Mouse (Mus musculus) cortical plate, adult 2 months (tissue): ENCODE data around the gene Pyroxd2.

ENCODE experiments used
- CTCF ChIP-seq: fragments of 200-500 bp; IDR thresholded peaks from 2 replicates; pipeline ENCODE4 v1.5.1; 2011; ENCODE audit warnings: mild to moderate bottlenecking, control low read depth, low read length; ENCODE audit not compliant: insufficient read depth; ENCODE audit errors: extremely low read depth
- POLR2A ChIP-seq: fragments of 200-500 bp; IDR thresholded peaks from 2 replicates; pipeline ENCODE4 v1.6.1; 2011; ENCODE audit warnings: mild to moderate bottlenecking, low read length, control low read depth; ENCODE audit not compliant: insufficient read depth; ENCODE audit errors: extremely low read depth

DNA sequence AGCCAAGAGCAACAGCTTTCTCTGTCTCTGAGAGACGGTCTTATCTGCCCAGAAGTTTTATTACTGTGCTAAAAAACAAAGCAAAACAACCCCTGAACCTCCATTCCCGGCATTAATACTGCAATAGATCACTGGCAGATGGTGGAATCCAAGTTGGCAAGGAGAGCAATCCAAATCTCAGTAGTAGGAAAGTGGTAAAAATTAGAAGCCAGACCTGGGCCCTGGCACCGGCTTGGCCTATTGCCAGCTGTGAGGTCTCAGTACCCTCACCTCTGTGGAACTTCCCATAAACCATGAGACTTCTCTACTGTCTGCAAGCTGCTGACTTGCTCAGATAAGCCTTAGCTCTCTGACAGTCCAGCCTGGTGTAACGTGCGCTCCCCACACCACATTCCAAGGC is 17.6 kb downstream of the Pyroxd2 start:
- TF ChIP-seq CTCF (no peak), POLR2A (no peak)
